Mouse (Mus musculus) intestine, embryonic 15.5 days (tissue): ENCODE results near the gene Zkscan17. TPM values are rescaled to one million over a fixed set of nuclear protein-coding genes. Genes with fewer than 3 reads are reported as not detected.

Experiments used
- ATAC-seq: fragments of 200-750 bp; cut with Nextera tagmentation; 2 replicates; pipeline ENCODE4 v1.8.0; 2017; ENCODE audit warnings: moderate TSS enrichment, moderate library complexity
- H3K27ac ChIP-seq: fragments of 300-500 bp; sonication (generic); 2 replicates; pipeline ENCODE4 v1.5.1; 2015; ENCODE audit warnings: mild to moderate bottlenecking, inconsistent platforms
- H3K27me3 ChIP-seq: fragments of 300-500 bp; sonication (generic); replicated peaks from 2 replicates; pipeline ENCODE4 v1.6.1; 2015; ENCODE audit warnings: inconsistent platforms
- H3K36me3 ChIP-seq: fragments of 300-500 bp; sonication (generic); 2 replicates; pipeline ENCODE4 v1.6.1; 2015; ENCODE audit warnings: inconsistent platforms
- H3K4me1 ChIP-seq: fragments of 300-500 bp; sonication (generic); replicated peaks from 2 replicates; pipeline ENCODE4 v1.6.1; 2015; ENCODE audit warnings: inconsistent platforms
- H3K4me2 ChIP-seq: fragments of 300-500 bp; sonication (generic); replicated peaks from 2 replicates; pipeline ENCODE4 v1.6.1; 2015; ENCODE audit warnings: mild to moderate bottlenecking, inconsistent platforms
- H3K4me3 ChIP-seq: fragments of 300-500 bp; sonication (generic); replicated peaks from 2 replicates; pipeline ENCODE4 v1.5.1; 2015; ENCODE audit warnings: inconsistent platforms
- H3K9ac ChIP-seq: fragments of 300-500 bp; sonication (generic); 2 replicates; pipeline ENCODE4 v1.6.1; 2015; ENCODE audit warnings: inconsistent platforms
- H3K9me3 ChIP-seq: fragments of 300-500 bp; sonication (generic); 2 replicates; pipeline ENCODE4 v1.6.1; 2016; ENCODE audit warnings: inconsistent platforms
- WGBS: fragments of 180-500 bp; shearing (Covaris S2); methylation state at CpG from one replicate; pipeline ENCODE4 v1.1.7; 2015; 5-methylcytosine and 5-hydroxymethylcytosine counted together
- polyA plus RNA-seq: library from polyadenylated mRNA; unstranded; fragments of >200 nt; fragmentation: Nextera tagmentation; extraction: Ambion mirVana; gene quantifications from 2 replicates; pipeline ENCODE4 v1.2.1, GENCODE M21; 2015

Gene Zkscan17
- polyA plus RNA-seq, 1 experiment from 2014 or later, result 16.4 TPM

GRCm38 (mm10) chr11:59483212-59483611 lies 43.3 kb downstream of the Zkscan17 start:
- H3K4me3 ChIP-seq, result no peak overlapping the region
- ATAC-seq, result peak; percentile 6; the same call in 1 of the 2 replicates
- H3K27me3 ChIP-seq, result no peaks in the 10 kb centered on the region
- H3K36me3 ChIP-seq, result peaks cover 16% of the 10 kb centered on the region; the same call in 1 of the 2 replicates
- H3K4me1 ChIP-seq, result no peaks in the 10 kb centered on the region
- H3K9ac ChIP-seq, result no peak overlapping the region
- H3K27ac ChIP-seq, result no peak overlapping the region
- no peaks in the 10 kb centered on the region for H3K9me3 ChIP-seq
- whole genome bisulfite sequencing, result 6% methylated on average over 2 of the region's 2 CpGs
- no peak overlapping the region for H3K4me2 ChIP-seq

GRCm38 (mm10) chr11:59477240-59477639 lies 49.3 kb downstream of the Zkscan17 start:
- H3K9ac ChIP-seq, result no peak overlapping the region
- H3K9me3 ChIP-seq, result no peaks in the 10 kb centered on the region
- 64% methylated on average over 6 of the region's 6 CpGs for WGBS
- H3K27me3 ChIP-seq, result no peaks in the 10 kb centered on the region
- no peaks in the 10 kb centered on the region for H3K36me3 ChIP-seq
- no peak overlapping the region for H3K27ac ChIP-seq
- H3K4me1 ChIP-seq, result no peaks in the 10 kb centered on the region
- H3K4me3 ChIP-seq, result no peak overlapping the region
- no peak for ATAC-seq
- H3K4me2 ChIP-seq, result no peak overlapping the region

DNA sequence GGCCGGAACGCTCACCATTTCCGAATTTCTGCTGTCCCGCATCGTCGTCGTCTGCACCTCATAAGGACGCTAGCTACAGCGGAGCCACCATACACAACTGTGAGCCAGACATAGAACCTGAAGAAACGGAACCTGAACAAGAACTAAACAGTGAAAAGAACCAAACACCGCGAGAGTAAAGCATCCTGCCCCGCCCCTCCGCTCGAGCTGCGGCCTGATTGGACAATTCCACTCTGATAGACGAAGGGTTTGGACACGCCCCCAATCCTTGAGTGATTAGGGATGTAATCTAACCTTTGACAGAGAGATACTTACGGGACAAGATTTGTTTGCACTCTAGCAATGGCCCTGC lies 54.2 kb downstream of the Zkscan17 start, which contains the start of gene Zfp867:
Zfp867 (minus strand) TSS at position 149 of the 352 bp plus-strand sequence.
- peaks cover 4% of the 10 kb centered on the region; the same call in 1 of the 2 replicates for H3K4me1 ChIP-seq
- under 1% methylated on average over 19 of the region's 19 CpGs for WGBS
- peak within 1 kb of the TSS; percentile 89 for H3K9ac ChIP-seq
- no peaks in the 10 kb centered on the region for H3K9me3 ChIP-seq
- peak; percentile 93 for ATAC-seq
- no peaks in the 10 kb centered on the region for H3K36me3 ChIP-seq
- H3K27me3 ChIP-seq, result no peaks in the 10 kb centered on the region
- peak within 1 kb of the TSS; percentile 88 for H3K4me2 ChIP-seq
- peak within 1 kb of the TSS; percentile 80 for H3K27ac ChIP-seq
- H3K4me3 ChIP-seq, result peak within 1 kb of the TSS; percentile 89

DNA sequence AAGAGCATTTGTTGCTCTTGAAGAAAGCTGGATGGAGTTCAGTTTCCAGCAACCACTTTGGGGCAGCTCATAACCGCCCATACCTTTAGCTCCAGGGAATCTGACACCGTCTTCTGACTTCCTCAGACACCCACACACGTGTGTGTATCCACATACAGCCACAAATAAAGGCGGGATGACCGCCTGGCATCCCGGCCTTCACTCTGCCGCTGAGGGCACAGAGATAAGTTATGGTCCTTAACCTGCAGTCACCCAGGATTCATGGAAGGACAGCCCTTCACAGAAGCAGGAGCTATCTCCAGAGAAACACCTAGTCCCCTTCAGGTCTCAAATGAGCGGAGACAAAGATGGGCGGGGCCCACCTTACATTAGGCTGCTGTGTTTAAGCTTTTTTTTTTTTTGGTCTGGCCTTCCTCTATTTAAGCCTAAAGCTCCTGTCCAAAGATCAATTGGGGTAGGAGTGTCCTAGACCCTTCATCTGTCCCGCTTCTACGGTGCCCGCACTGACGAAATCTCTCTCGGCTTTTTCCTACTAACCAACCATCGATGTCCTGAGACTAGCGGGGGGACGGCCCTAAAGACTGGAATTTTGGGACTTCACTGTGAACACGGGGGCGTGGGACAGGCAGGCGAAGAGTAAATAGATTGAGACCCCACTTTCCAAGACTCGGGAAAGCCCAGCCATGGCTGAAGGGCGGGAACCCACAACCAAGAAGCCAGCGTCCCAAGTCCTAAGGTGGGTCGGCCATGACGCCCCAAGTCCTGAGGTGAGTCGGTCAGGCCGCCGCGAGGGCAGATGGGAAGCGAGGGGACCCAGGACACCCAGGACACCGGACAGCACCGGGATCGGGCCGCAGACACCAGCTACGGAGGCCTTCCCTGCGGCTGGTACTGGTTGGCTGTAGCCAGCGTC lies 54.9 kb downstream of the Zkscan17 start:
- Histone ChIP-seq H3K4me2 (peak overlapping the region; percentile 88), H3K27me3 (no peaks in the 10 kb centered on the region), H3K27ac (peak overlapping the region; percentile 80), H3K36me3 (no peaks in the 10 kb centered on the region), H3K9ac (peak overlapping the region; percentile 89), H3K4me3 (peak overlapping the region; percentile 89), H3K9me3 (no peaks in the 10 kb centered on the region), H3K4me1 (peaks cover 4% of the 10 kb centered on the region; the same call in 1 of the 2 replicates)
- ATAC-seq, result peak; percentile 87
- WGBS, result 4% methylated on average over 37 of the region's 37 CpGs

GRCm38 (mm10) chr11:59460459-59460858 lies 66.1 kb downstream of the Zkscan17 start:
- Histone ChIP-seq H3K9me3 (peaks cover 10% of the 10 kb centered on the region; the same call in 1 of the 2 replicates), H3K36me3 (peaks cover 39% of the 10 kb centered on the region)
- WGBS, result 93% methylated on average over 2 of the region's 2 CpGs

DNA sequence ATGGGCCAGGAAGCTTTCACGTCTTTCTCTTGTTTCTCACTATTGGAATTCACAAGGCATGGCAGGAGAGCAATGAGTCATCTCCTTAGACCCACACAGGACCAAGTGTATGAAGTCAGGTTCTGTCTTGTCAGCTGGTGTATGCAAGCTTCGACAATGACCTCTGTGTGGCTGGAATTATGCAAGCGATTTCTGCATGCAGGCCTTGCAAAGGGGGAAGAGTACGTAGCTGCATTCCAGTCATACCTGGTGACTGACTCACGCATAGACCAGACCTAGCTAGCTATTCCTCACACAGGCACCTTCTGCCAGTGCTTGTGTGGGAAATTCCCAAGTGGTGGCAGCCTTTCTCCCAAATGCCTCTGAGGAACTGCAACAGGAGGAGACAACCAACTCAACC lies 67.6 kb downstream of the Zkscan17 start:
- H3K4me1 ChIP-seq, result no peaks in the 10 kb centered on the region
- H3K27ac ChIP-seq, result peak overlapping the region; percentile 4; the same call in 1 of the 2 replicates
- peak; percentile 91 for ATAC-seq
- no peak overlapping the region for H3K4me2 ChIP-seq
- 12% methylated on average over 5 of the region's 5 CpGs for WGBS
- no peak overlapping the region for H3K9ac ChIP-seq
- H3K36me3 ChIP-seq, result peaks cover 42% of the 10 kb centered on the region
- no peaks in the 10 kb centered on the region for H3K27me3 ChIP-seq
- no peak overlapping the region for H3K4me3 ChIP-seq
- 0 out of 2 replicates have a peak, but pooled peaks cover 5% of the 10 kb centered on the region for H3K9me3 ChIP-seq

More at GRCm38 (mm10) chr11:59460459-59460858, 66.1 kb downstream of the Zkscan17 start:
- no peak overlapping the region for H3K27ac ChIP-seq
- no peak overlapping the region for H3K4me2 ChIP-seq
- no peak for ATAC-seq
- H3K4me1 ChIP-seq, result no peaks in the 10 kb centered on the region
- no peak overlapping the region for H3K4me3 ChIP-seq
- no peak overlapping the region for H3K9ac ChIP-seq
- H3K27me3 ChIP-seq, result no peaks in the 10 kb centered on the region

DNA sequence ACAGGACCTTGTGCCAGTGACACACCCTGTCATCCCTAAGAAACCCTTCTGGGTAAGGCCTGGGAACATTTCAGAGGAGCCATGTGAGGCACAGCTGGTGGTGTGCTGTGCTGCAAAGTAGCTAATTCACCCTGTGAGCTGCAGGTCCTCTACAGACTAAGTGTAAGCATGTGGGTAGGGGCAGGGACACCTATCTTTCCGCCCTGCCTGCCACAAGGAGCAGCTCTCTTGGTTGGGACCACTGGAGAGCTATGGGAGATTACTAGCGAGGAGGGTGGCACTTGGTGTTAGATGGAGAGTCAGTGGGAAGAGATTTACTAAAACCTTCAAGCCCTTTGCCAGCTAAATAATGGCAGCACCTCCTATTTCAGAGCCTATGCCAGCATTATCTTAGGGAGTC lies 69.7 kb downstream of the Zkscan17 start:
- no peak overlapping the region for H3K4me2 ChIP-seq
- WGBS, result 90% methylated on average over 2 of the region's 2 CpGs
- no peak overlapping the region for H3K27ac ChIP-seq
- H3K27me3 ChIP-seq, result no peaks in the 10 kb centered on the region
- no peak for ATAC-seq
- H3K9me3 ChIP-seq, result no peaks in the 10 kb centered on the region
- H3K9ac ChIP-seq, result no peak overlapping the region
- H3K4me1 ChIP-seq, result 0 out of 2 replicates have a peak, but pooled peaks cover under 1% of the 10 kb centered on the region
- H3K36me3 ChIP-seq, result peaks cover 26% of the 10 kb centered on the region
- no peak overlapping the region for H3K4me3 ChIP-seq

- Histone ChIP-seq H3K4me3 (no peak overlapping the region), H3K4me1 (0 out of 2 replicates have a peak, but pooled peaks cover 4% of the 10 kb centered on the region), H3K9ac (no peak overlapping the region), H3K27me3 (no peaks in the 10 kb centered on the region), H3K36me3 (peaks cover 26% of the 10 kb centered on the region), H3K27ac (no peak overlapping the region), H3K4me2 (no peak overlapping the region), H3K9me3 (no peaks in the 10 kb centered on the region)
- ATAC-seq, result no peak
- 86% methylated on average over 2 of the region's 2 CpGs for WGBS
Measured at GRCm38 (mm10) chr11:59456346-59456745, 70.2 kb downstream of the Zkscan17 start.

DNA sequence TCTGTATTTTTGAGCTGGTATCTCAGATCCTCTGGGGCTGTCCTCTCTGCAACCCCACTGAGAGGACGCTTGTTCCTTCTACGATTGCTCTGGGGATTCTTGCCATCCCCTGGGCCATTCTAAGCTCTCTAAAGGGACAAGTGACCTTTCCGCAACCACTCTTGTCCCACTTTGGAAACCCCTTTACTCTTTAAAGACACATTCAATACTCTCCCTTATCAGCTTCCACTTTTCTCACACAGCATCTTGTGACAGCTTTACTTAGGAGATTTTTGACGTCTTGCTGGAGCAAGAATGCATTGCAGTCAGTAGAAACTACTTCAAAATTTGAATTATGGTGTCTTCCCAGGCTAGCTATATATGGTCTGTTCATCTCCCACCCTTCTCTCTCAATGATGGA lies 75.5 kb downstream of the Zkscan17 start, which contains the start of gene Snap47:
Snap47 (minus strand) TSS at position 101 of the 400 bp plus-strand sequence.
- peak within 1 kb of the TSS; percentile 83 for H3K9ac ChIP-seq

DNA sequence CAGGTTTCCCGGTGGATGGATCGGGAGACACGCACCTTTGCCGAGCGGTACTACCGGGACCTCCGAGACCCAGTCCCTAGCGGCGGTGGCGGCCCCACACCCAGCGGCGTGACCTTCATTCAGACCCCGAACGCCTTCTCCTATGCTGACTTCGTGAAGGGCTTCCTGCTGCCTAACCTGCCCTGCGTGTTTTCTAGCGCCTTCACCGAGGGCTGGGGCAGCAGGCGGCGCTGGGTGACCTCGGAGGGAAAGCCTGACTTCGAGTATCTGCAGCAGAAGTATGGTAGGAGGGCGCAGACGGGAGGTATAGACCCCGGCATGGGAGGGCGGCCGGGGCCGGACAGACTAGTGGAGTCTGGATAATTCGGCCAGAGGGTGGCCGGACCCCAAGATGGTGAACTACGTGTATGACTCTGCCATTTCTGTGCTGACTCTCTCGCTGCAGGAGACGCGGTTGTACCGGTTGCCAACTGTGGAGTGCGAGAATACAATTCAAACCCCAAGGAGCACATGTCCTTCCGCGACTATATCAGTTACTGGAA lies 76.2 kb downstream of the Zkscan17 start:
- Histone ChIP-seq H3K27me3 (no peaks in the 10 kb centered on the region), H3K36me3 (peaks cover 11% of the 10 kb centered on the region), H3K4me2 (peak overlapping the region; percentile 83), H3K4me3 (peak overlapping the region; percentile 82), H3K4me1 (peaks cover 19% of the 10 kb centered on the region), H3K9me3 (no peaks in the 10 kb centered on the region), H3K9ac (peak overlapping the region; percentile 83), H3K27ac (peak overlapping the region; percentile 80)
- peak; percentile 83 for ATAC-seq
- under 1% methylated on average over 38 of the region's 38 CpGs for WGBS

More for the DNA sequence above, 75.5 kb downstream of the Zkscan17 start, which contains the start of gene Snap47:
- peaks cover 19% of the 10 kb centered on the region for H3K4me1 ChIP-seq
- H3K27ac ChIP-seq, result peak within 1 kb of the TSS; percentile 80
- H3K4me2 ChIP-seq, result peak within 1 kb of the TSS; percentile 83
- WGBS, result 82% methylated on average over 4 of the region's 4 CpGs
- peaks cover 14% of the 10 kb centered on the region for H3K36me3 ChIP-seq
- H3K9me3 ChIP-seq, result no peaks in the 10 kb centered on the region
- H3K27me3 ChIP-seq, result no peaks in the 10 kb centered on the region
- H3K4me3 ChIP-seq, result peak within 1 kb of the TSS; percentile 82
- ATAC-seq, result no peak

- Histone ChIP-seq H3K27ac (peak within 1 kb of the TSS; percentile 80), H3K4me2 (peak within 1 kb of the TSS; percentile 83), H3K9ac (peak within 1 kb of the TSS; percentile 83), H3K36me3 (peaks cover 6% of the 10 kb centered on the region), H3K9me3 (no peaks in the 10 kb centered on the region), H3K4me3 (peak within 1 kb of the TSS; percentile 82), H3K4me1 (peaks cover 19% of the 10 kb centered on the region), H3K27me3 (no peaks in the 10 kb centered on the region)
- peak; percentile 99 for ATAC-seq
- under 1% methylated on average over 40 of the region's 40 CpGs for WGBS
Measured at GRCm38 (mm10) chr11:59449741-59450229, 76.8 kb downstream of the Zkscan17 start, which contains the start of gene Jmjd4. Gene Jmjd4 (plus strand): TSS chr11:59450045.

- H3K27ac ChIP-seq, result no peak overlapping the region
- no peak overlapping the region for H3K9ac ChIP-seq
- ATAC-seq, result no peak
- H3K4me3 ChIP-seq, result no peak overlapping the region
- H3K27me3 ChIP-seq, result no peaks in the 10 kb centered on the region
- no peaks in the 10 kb centered on the region for H3K9me3 ChIP-seq
- peaks cover under 1% of the 10 kb centered on the region for H3K36me3 ChIP-seq
- H3K4me1 ChIP-seq, result no peaks in the 10 kb centered on the region
- H3K4me2 ChIP-seq, result no peak overlapping the region
Measured at GRCm38 (mm10) chr11:59443102-59443501, 83.4 kb downstream of the Zkscan17 start.
